Mouse (Mus musculus) gastrocnemius, adult 2 months (tissue): Measurements from ENCODE around the gene Macrod2. TPM values are rescaled to one million over a fixed set of nuclear protein-coding genes. Genes with fewer than 3 reads are reported as not detected.

ENCODE experiments used
- DNase-seq: peaks from one replicate; pipeline ENCODE4 v3.0.0; 2022
- H3K27ac ChIP-seq: fragments of 200-600 bp; 2 replicates; pipeline ENCODE4 v1.8.1; 2022; ENCODE audit warnings: mild to moderate bottlenecking
- H3K4me3 ChIP-seq: fragments of 200-600 bp; 2 replicates; pipeline ENCODE4 v1.8.1; 2022; ENCODE audit warnings: mild to moderate bottlenecking, moderate library complexity
- CTCF ChIP-seq: fragments of 200-600 bp; IDR thresholded peaks from 2 replicates; pipeline ENCODE4 v1.8.1; 2022; ENCODE audit warnings: antibody characterized with exemption, mild to moderate bottlenecking, moderate library complexity
- intact Hi-C: fragments of 180-260 bp; cut with DNase I; formaldehyde crosslinking; loops from one replicate; pipeline ENCODE4 v1.15.1; 2025
- total RNA-seq, 2 experiments: library from RNA; stranded (reverse); gene quantifications; 2 replicates each; pipeline ENCODE4 v1.2.3; 2021

The Macrod2 gene
- total RNA-seq, 2 experiments from 2014 or later, result 16.4 to 19.3 TPM

DNA sequence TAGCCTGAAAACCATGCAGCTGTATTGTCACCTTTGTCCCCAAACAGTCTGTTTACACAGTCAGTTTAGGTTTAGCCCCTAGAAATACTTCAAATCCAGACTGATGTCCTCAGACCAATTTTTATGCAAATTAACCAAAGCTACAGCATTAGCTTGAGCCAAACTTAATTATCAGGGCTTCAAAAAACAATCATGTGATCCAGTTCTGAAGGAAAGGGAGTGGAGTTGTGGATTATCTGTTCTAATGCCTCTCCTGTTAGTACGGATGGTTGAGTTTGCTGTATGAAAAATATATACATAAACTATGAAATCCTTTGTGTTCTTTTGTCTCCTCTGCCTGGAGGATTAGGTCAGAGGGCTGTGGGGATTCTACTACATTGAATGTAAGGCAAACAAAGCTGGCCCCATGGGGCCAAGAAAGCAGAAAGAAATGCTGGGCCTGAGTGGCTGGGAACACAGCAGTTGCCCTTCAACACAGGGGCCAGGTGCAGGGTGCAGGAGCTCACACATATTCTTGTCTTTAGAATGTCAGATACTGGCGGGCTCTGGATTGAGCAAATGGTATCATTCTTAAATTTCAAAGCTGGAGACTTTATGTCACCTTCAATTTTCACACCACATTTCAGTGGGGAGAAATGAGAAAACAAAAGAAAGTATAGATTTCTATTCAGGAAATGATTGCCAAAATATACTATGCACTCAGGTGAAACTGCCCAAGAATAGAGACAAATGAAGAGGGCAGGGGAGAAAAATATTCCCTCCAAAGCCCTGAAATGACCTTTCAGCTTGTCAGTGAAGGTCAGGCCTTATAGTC lies 1908.2 kb downstream of the Macrod2 start:
- intact Hi-C loops, result no loop called here
- no peak for DNase-seq
- Histone ChIP-seq H3K27ac (no peak overlapping the region), H3K4me3 (no peak overlapping the region)
- no peak for TF ChIP-seq CTCF

DNA sequence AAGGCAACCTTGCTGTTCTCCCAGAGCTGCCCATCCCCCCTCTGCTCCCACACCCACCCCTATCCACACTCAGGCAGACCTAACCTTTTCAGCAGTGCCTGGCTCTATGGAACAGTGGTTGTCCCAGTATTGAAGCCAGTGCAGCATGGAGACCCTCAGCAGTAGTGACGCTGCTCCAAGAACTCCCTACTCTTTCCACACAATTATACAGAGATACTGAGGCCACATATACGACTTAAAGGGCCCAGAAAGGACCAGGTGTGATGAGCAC lies 1908.7 kb downstream of the Macrod2 start:
- no peak for DNase-seq
- intact Hi-C loops, result no loop called here
- Histone ChIP-seq H3K4me3 (no peak overlapping the region), H3K27ac (no peak overlapping the region)
- no peak for TF ChIP-seq CTCF

DNA sequence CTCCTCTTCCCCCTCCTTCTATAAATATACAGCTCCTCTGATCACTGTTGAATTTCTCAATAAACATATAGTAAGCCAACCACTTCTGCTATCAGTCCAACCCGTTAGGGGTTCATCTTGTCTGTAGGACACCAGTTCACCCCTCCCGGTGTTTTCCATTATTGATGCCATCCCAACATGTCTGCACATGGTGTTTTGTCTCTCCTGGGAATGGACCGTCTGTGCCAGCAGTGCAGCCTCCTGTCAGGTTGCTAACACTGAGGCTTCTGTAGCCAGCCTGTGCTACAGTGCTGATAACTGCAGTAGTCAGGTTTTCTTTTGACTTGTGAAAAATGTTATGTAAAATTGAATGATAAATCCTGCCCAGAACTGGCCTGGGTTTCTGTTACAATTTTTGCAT lies 1928.0 kb downstream of the Macrod2 start:
- no peak overlapping the region for H3K4me3 ChIP-seq
- no peak for TF ChIP-seq CTCF
- H3K27ac ChIP-seq, result no peak overlapping the region

DNA sequence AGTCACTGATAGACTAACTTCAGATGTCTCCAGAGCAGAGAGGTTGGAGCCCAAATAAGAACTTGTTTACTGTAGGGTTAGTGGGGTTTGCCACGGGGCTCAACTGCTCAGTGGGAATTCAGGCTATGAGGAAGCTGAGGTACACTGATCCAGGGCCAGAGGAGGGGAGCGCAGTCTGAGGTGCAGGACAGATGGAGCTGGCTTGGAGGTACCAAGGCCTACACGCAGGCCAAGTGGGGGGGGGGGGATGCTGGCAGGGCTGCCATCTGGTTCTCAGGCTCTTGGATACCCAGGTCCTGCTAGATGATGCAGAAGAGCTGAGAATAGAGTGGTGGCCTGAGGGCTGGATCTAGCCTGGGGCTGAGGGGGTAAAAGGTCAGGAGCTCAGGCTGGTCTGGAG lies 1931.6 kb downstream of the Macrod2 start:
- intact Hi-C loops, result no loop called here
- DNase-seq, result no peak
- Histone ChIP-seq H3K4me3 (no peak overlapping the region), H3K27ac (no peak overlapping the region)
- TF ChIP-seq CTCF, result no peak

More for the DNA sequence above, 1928.0 kb downstream of the Macrod2 start:
- no peak for DNase-seq
- intact Hi-C loops, result no loop called here

- Histone ChIP-seq H3K27ac (no peak overlapping the region), H3K4me3 (no peak overlapping the region)
- DNase-seq, result no peak
- intact Hi-C loops, result no loop called here
- no peak for TF ChIP-seq CTCF
Measured at GRCm38 (mm10) chr2:142329761-142330160, 1934.7 kb downstream of the Macrod2 start.

DNA sequence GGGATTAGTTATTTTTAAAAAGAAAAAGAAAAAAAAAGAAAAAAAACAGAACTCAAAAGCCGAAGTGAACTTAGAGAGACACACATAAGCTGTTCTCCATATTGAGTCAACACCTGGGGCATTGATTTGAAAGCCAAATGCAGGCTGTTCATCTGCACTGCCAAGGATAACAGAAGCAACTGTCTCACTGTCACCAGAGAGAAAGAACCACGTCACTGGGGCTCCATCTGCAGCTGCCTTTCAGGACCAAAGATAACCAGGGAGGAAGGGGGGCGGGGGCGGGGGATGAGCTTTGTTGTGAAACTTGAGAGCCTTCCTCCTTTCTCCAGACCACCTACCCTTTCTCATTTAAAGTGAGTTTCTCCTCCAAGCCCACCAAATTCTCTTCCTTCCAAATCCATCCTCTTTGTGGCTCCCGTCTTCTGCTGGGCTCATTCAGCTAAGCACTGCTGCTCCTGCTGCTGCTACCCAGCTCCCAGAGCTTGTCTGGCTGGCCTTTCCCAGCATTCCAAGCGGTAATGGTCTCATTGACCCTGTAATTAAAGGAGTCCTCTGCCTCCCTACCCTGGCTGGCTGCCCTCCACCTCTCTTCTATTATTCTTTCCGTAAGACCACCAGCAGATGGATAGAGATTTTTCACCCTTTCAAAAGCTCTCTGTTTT lies 1939.5 kb downstream of the Macrod2 start:
- DNase-seq, result no peak
- TF ChIP-seq CTCF, result no peak
- H3K4me3 ChIP-seq, result no peak overlapping the region
- H3K27ac ChIP-seq, result no peak overlapping the region
- intact Hi-C loops, result no loop called here

DNA sequence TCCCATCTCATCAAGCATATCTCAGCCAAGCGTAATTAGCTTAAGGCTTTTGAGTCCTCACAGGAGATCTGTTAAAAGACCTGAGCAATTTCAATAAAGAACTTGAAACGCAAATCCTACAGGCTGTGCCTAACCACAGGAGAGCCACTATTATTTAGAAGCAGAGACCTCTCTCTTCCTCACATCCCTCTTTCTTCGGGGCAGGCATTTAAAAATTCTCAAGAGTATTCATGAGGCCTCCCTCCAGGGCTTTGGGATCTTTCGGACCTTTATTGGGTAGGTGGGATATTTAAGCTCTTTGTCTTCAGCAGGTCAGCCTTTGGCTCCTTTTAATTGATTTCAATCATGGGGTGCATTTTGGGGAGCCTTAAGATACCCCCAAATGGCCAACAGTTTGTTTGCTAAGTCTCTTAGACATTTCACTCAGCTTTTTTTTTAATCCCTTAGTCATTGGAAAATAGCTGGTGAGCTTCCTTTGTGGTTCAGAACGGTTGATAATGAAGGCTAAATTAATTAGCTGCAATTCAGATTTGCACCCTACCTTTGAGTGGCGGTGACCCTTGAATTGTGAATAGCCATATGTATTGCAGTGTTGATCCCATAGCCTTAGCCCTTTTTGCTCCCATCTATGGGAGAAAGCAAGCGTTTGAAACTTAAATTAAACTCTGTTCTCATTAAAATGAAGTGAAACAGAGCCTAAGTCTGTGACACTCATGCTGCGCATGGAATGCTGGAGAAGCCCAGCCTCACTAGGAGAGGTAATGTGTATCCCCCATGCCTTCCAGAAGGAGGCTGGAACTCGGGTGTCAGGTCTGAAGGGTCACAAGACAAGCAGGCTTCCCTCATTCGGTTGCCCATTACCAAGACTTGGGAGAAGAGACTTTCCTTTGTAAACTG lies 1940.2 kb downstream of the Macrod2 start:
- intact Hi-C loops, result no loop called here
- Histone ChIP-seq H3K4me3 (no peak overlapping the region), H3K27ac (no peak overlapping the region)
- DNase-seq, result no peak
- no peak for TF ChIP-seq CTCF

- no peak overlapping the region for H3K27ac ChIP-seq
- no peak for DNase-seq
- no peak for TF ChIP-seq CTCF
- intact Hi-C loops, result no loop called here
- no peak overlapping the region for H3K4me3 ChIP-seq
Measured at GRCm38 (mm10) chr2:142344021-142344420, 1948.9 kb downstream of the Macrod2 start.

DNA sequence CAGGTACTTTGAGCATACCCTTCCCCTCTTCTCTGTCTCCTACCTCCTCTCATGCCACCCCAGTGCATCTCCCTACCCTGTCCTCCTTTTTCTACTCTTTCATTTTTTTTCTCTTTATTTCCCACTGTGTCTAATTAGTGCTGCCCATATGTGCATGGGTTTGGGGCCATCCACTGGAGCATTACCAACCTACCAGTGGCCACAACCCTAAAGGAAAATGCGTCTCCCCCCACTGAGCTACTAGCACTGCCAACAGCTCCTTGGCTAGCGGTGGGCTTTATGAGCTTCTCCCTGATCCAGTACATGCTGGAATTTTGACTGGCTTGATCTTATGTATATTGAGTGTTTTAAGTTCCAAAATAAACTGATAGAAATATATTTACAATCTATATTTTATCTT lies 1949.6 kb downstream of the Macrod2 start:
- TF ChIP-seq CTCF, result no peak
- intact Hi-C loops, result no loop called here
- H3K4me3 ChIP-seq, result no peak overlapping the region
- no peak overlapping the region for H3K27ac ChIP-seq
- DNase-seq, result no peak

- DNase-seq, result no peak
- Histone ChIP-seq H3K4me3 (no peak overlapping the region), H3K27ac (no peak overlapping the region)
- intact Hi-C loops, result no loop called here
- no peak for TF ChIP-seq CTCF
Measured at GRCm38 (mm10) chr2:142349805-142350204, 1954.7 kb downstream of the Macrod2 start.

GRCm38 (mm10) chr2:142362888-142363287 lies 1967.8 kb downstream of the Macrod2 start:
- Histone ChIP-seq H3K4me3 (no peak overlapping the region), H3K27ac (no peak overlapping the region)
- no peak for DNase-seq
- no peak for TF ChIP-seq CTCF
- intact Hi-C loops, result no loop called here

DNA sequence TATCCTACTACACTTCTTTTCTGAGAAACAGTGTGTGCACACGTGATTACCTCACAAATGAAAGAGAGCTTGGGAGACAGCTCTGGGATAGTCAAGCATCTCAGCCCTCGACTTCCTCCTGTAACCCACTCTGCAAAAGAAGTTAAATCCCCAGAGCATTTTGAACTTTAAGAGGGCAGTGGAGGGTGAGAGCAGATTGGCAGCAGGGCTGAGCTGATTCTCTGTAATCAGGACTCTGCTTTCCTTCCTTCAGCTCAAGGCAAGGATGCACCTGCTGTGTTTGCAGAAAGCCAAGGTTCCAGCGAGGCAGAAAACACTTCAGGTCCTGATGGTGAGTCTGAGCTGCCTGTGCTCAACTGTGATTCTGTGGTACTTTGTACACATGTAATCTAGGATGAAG lies 1978.9 kb downstream of the Macrod2 start:
- intact Hi-C loops, result no loop called here
- TF ChIP-seq CTCF, result no peak
- no peak overlapping the region for H3K4me3 ChIP-seq

DNA sequence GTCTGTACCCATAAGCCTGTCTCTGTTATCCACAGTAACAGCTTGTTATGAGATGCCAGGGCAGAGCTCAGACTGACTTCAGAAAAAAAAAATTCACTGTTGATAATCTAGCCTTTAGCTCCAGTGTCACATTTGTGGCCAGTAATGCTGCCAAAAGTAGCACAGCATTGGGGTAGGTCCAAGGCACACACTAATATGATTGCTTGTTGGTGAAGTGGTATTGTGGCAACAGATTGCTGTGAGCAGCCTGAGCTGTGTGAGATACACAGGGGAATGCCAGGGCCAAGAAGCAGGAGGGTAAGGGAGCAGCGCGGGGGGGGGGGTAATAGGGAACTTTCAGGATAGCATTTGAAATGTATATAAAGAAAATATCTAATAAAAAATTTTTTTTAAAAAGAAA lies 1985.5 kb downstream of the Macrod2 start:
- no peak for DNase-seq
- Histone ChIP-seq H3K4me3 (no peak overlapping the region), H3K27ac (no peak overlapping the region)
- TF ChIP-seq CTCF, result no peak
- intact Hi-C loops, result no loop called here

More for the DNA sequence above, 1978.9 kb downstream of the Macrod2 start:
- no peak overlapping the region for H3K27ac ChIP-seq
- DNase-seq, result no peak
